Mouse (Mus musculus) CH12.LX (cell line): ENCODE results near the gene Ankrd36. TPM values are rescaled to one million over a fixed set of nuclear protein-coding genes. Genes with fewer than 3 reads are reported as not detected.

Experiments used
- DNase-seq: peaks from one replicate; pipeline ENCODE4 v3.0.0-alpha.2; 2013; ENCODE audit errors: extremely low read depth
- H3K27ac ChIP-seq: 2 replicates; pipeline ENCODE4 v1.5.1; 2012; ENCODE audit warnings: low read depth, mild to moderate bottlenecking, control low read depth, moderate library complexity; ENCODE audit not compliant: insufficient read depth
- H3K27me3 ChIP-seq: replicated peaks from 2 replicates; pipeline ENCODE3; 2012; ENCODE audit warnings: inconsistent platforms
- H3K36me3 ChIP-seq, 2 experiments: replicated peaks in 1 of 2; 2 replicates each; pipeline versions ENCODE3 to v1.6.1; 2012; ENCODE audit warnings: inconsistent platforms in 1 of 2, low read length in 1 of 2, mild to moderate bottlenecking in 1 of 2, mixed read lengths in 1 of 2, moderate library complexity in 1 of 2; ENCODE audit not compliant: control insufficient read depth in 1 of 2, insufficient read depth in 1 of 2
- H3K4me1 ChIP-seq, 2 experiments: 2 replicates each; pipeline ENCODE4 v1.6.1; 2012; ENCODE audit warnings: inconsistent platforms in 1 of 2, moderate library complexity in 1 of 2; ENCODE audit not compliant: insufficient read depth in 2 of 2, control insufficient read depth in 1 of 2
- H3K4me2 ChIP-seq: 2 replicates; pipeline ENCODE4 v1.6.1; 2012; ENCODE audit warnings: low read depth, mild to moderate bottlenecking, control low read depth; ENCODE audit not compliant: poor library complexity, insufficient read depth, severe bottlenecking
- H3K4me3 ChIP-seq, 3 experiments: fragments of 150-350 bp in 1 of 3; sonication (generic) in 1 of 3; replicated peaks in 1 of 3; 2 replicates each; pipeline versions ENCODE3 to v1.5.1; 2011 to 2012; ENCODE audit warnings: low read depth in 2 of 3, low read length in 2 of 3, mild to moderate bottlenecking in 2 of 3, moderate library complexity in 2 of 3, control low read depth in 1 of 3, improper control_type of control experiment in 1 of 3, inconsistent platforms in 1 of 3, mixed read lengths in 1 of 3; ENCODE audit not compliant: poor library complexity in 1 of 3
- H3K79me2 ChIP-seq: replicated peaks from 2 replicates; pipeline ENCODE4 v1.6.1; 2012; ENCODE audit warnings: mild to moderate bottlenecking, moderate library complexity; ENCODE audit not compliant: control insufficient read depth, poor library complexity, insufficient read depth, severe bottlenecking; ENCODE audit errors: extremely low read depth
- H3K9ac ChIP-seq: 2 replicates; pipeline ENCODE4 v1.6.1; 2012; ENCODE audit warnings: low read depth, mild to moderate bottlenecking, control low read depth, moderate library complexity; ENCODE audit not compliant: insufficient read depth
- H3K9me3 ChIP-seq: replicated peaks from 2 replicates; pipeline ENCODE3; 2012; ENCODE audit warnings: low read length, inconsistent platforms, mixed read lengths
- BHLHE40 ChIP-seq: IDR thresholded peaks from 2 replicates; pipeline ENCODE4 v1.6.1; 2011; ENCODE audit warnings: mild to moderate bottlenecking, low read depth, low read length, improper control_type of control experiment
- CHD1 ChIP-seq: IDR thresholded peaks from 2 replicates; pipeline ENCODE4 v1.6.1; 2012; ENCODE audit warnings: low read depth, low read length, improper control_type of control experiment, inconsistent platforms
- CHD2 ChIP-seq: IDR thresholded peaks from 2 replicates; pipeline ENCODE4 v1.6.1; 2011; ENCODE audit warnings: low read length, improper control_type of control experiment
- CTCF ChIP-seq, 2 experiments: IDR thresholded peaks in 1 of 2; conservative IDR thresholded peaks in 1 of 2; 2 replicates each; pipeline ENCODE4 v1.5.1; 2011 to 2012; ENCODE audit warnings: low read depth in 2 of 2, low read length in 2 of 2, improper control_type of control experiment in 1 of 2, inconsistent platforms in 1 of 2, mild to moderate bottlenecking in 1 of 2, moderate library complexity in 1 of 2
- E2F4 ChIP-seq: IDR thresholded peaks from 2 replicates; pipeline ENCODE4 v1.6.1; 2011; ENCODE audit warnings: low read depth, low read length, improper control_type of control experiment; ENCODE audit not compliant: insufficient replicate concordance
- EP300 ChIP-seq: IDR thresholded peaks from 2 replicates; pipeline ENCODE4 v1.6.1; 2011; ENCODE audit warnings: low read length, improper control_type of control experiment
- ETS1 ChIP-seq: conservative IDR thresholded peaks from 2 replicates; pipeline ENCODE4 v1.6.1; 2012; ENCODE audit warnings: low read depth, mild to moderate bottlenecking, inconsistent platforms, low read length, improper control_type of control experiment, moderate library complexity
- IRF4 ChIP-seq: IDR thresholded peaks from 2 replicates; pipeline ENCODE4 v1.6.1; 2014; ENCODE audit warnings: low read depth, mild to moderate bottlenecking, inconsistent platforms, low read length, improper control_type of control experiment
- JUN ChIP-seq: IDR thresholded peaks from 2 replicates; pipeline ENCODE4 v1.6.1; 2011; ENCODE audit warnings: low read depth, mild to moderate bottlenecking, low read length, improper control_type of control experiment, moderate library complexity; ENCODE audit not compliant: insufficient read depth
- KAT2A ChIP-seq: IDR thresholded peaks from 2 replicates; pipeline ENCODE4 v1.6.1; 2012; ENCODE audit warnings: low read length, improper control_type of control experiment, inconsistent platforms; ENCODE audit not compliant: insufficient replicate concordance
- MAX ChIP-seq: IDR thresholded peaks from 2 replicates; pipeline ENCODE4 v1.6.1; 2011; ENCODE audit warnings: low read length, improper control_type of control experiment
- MEF2A ChIP-seq: IDR thresholded peaks from 2 replicates; pipeline ENCODE4 v1.6.1; 2014; ENCODE audit warnings: low read depth, mild to moderate bottlenecking, inconsistent platforms, low read length, improper control_type of control experiment, borderline replicate concordance
- NRF1 ChIP-seq: IDR thresholded peaks from 2 replicates; pipeline ENCODE4 v1.6.1; 2014; ENCODE audit warnings: low read depth, mild to moderate bottlenecking, inconsistent platforms, low read length, improper control_type of control experiment, moderate library complexity
- PAX5 ChIP-seq: IDR thresholded peaks from 2 replicates; pipeline ENCODE4 v1.6.1; 2012; ENCODE audit warnings: low read length, inconsistent platforms, mixed read lengths
- POLR2AphosphoS2 ChIP-seq: IDR thresholded peaks from 2 replicates; pipeline ENCODE4 v1.6.1; 2011; ENCODE audit warnings: low read depth, low read length, improper control_type of control experiment
- RAD21 ChIP-seq: IDR thresholded peaks from 2 replicates; pipeline ENCODE4 v1.6.1; 2011; ENCODE audit warnings: low read depth, mild to moderate bottlenecking, low read length, improper control_type of control experiment, moderate library complexity
- RCOR1 ChIP-seq: conservative IDR thresholded peaks from 2 replicates; pipeline ENCODE4 v1.6.1; 2012; ENCODE audit warnings: low read depth, mild to moderate bottlenecking, inconsistent platforms, low read length, improper control_type of control experiment
- SIN3A ChIP-seq: IDR thresholded peaks from 2 replicates; pipeline ENCODE4 v1.6.1; 2012; ENCODE audit warnings: low read length, improper control_type of control experiment, inconsistent platforms
- TCF12 ChIP-seq: IDR thresholded peaks from 2 replicates; pipeline ENCODE4 v1.6.1; 2014; ENCODE audit warnings: low read depth, mild to moderate bottlenecking, inconsistent platforms, low read length, improper control_type of control experiment
- USF1 ChIP-seq: IDR thresholded peaks from 2 replicates; pipeline ENCODE4 v1.6.1; 2014; ENCODE audit warnings: low read depth, mild to moderate bottlenecking, inconsistent platforms, low read length, improper control_type of control experiment
- USF2 ChIP-seq: conservative IDR thresholded peaks from 2 replicates; pipeline ENCODE4 v1.6.1; 2011; ENCODE audit warnings: low read depth, low read length, improper control_type of control experiment
- ZKSCAN1 ChIP-seq: IDR thresholded peaks from 2 replicates; pipeline ENCODE4 v1.6.1; 2012; ENCODE audit warnings: low read depth, inconsistent platforms, low read length, improper control_type of control experiment, borderline replicate concordance
- ZMIZ1 ChIP-seq: IDR thresholded peaks from 2 replicates; pipeline ENCODE4 v1.6.1; 2012; ENCODE audit warnings: low read depth, mild to moderate bottlenecking, inconsistent platforms, low read length, improper control_type of control experiment
- ZNF384 ChIP-seq: IDR thresholded peaks from 2 replicates; pipeline ENCODE4 v1.6.1; 2012; ENCODE audit warnings: low read depth, low read length, improper control_type of control experiment, inconsistent platforms
- dilution Hi-C: fragments of 300-500 bp; cut with MboI; formaldehyde crosslinking; loops from 2 replicates; pipeline ENCODE4 v1.14.3; 2020; ENCODE audit warnings: low sequenced_read_pairs; ENCODE audit not compliant: extremely low pct_unique_long_range_greater_than_20kb, extremely low pct_ligation_motif_present
- in situ Hi-C: fragments of 300-500 bp; cut with MboI; formaldehyde crosslinking; loops from 3 replicates; pipeline ENCODE4 v1.14.3; 2019; ENCODE audit warnings: low sequenced_read_pairs, low pct_ligation_motif_present, low pct_unique_long_range_greater_than_20kb, mixed read lengths
- polyA plus RNA-seq: library from polyadenylated mRNA; unstranded; fragments of >175 nt; gene quantifications from 2 replicates; pipeline ENCODE4 v1.2.1, GENCODE M21; 2012; ENCODE audit warnings: low read depth; ENCODE audit not compliant: insufficient read length
- total RNA-seq, 2 experiments: library from RNA; depleted of rRNA; stranded (reverse); fragments of 300-350 nt in 1 of 2; fragments of >200 nt in 1 of 2; gene quantifications; 2 replicates each; pipeline ENCODE4 v1.2.3; 2012 to 2014

Ankrd36 gene
- total and polyA plus RNA-seq, 3 experiments, result not detected

DNA sequence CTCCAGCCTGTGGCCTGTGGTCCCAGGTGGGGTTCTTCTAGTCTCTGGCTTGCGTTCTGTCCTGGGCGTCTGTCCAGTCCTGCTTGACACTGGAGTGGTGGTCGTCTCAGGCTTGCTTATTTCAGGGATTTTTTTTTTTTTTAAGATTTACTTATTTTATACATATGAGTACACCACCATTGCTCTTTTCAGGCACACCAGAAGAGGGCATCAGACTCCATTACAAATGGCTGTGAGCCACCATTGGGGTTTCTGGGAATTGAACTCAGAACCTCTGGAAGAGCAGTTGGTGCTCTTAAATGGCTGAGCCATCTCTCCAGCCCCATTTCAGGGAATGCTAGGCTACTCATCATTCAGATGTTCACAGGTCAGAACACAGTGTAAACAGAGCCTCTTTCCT is 9.2 kb upstream of the Ankrd36 start:
- dilution Hi-C loops, result no loop called here
- TF ChIP-seq PAX5 (no peak), ZNF384 (0 out of 2 replicates have a peak, but pooled peaks have one; percentile 23), RAD21 (peak; percentile 17), EP300 (no peak), CTCF (conservative IDR thresholded peaks at IDR 0.05 in 1 of 2, IDR thresholded peaks at IDR 0.05 in 1 of 2; ENCODE audit: low read depth in 2 of 2, low read length in 2 of 2) (peak in 1 of 2 experiments; percentile 34; a peak in 1 of 4 replicates)
- Histone ChIP-seq H3K79me2 (no peaks in the 10 kb centered on the region), H3K27ac (no peak overlapping the region), H3K4me3 (no peak overlapping the region), H3K27me3 (peaks cover 4% of the 10 kb centered on the region), H3K9ac (no peak overlapping the region), H3K4me2 (no peak overlapping the region), H3K36me3 (no peaks in the 10 kb centered on the region), H3K9me3 (no peaks in the 10 kb centered on the region), H3K4me1 (peaks cover 0 to under 1% of the 10 kb centered on the region in 2 experiments; a peak in 1 of 4 replicates)
- in situ Hi-C loops, result loop anchor here (10.0 kb wide), 1 partner anchor 75 kb away; no protein-coding TSS in a partner anchor
- DNase-seq, result no peak

DNA sequence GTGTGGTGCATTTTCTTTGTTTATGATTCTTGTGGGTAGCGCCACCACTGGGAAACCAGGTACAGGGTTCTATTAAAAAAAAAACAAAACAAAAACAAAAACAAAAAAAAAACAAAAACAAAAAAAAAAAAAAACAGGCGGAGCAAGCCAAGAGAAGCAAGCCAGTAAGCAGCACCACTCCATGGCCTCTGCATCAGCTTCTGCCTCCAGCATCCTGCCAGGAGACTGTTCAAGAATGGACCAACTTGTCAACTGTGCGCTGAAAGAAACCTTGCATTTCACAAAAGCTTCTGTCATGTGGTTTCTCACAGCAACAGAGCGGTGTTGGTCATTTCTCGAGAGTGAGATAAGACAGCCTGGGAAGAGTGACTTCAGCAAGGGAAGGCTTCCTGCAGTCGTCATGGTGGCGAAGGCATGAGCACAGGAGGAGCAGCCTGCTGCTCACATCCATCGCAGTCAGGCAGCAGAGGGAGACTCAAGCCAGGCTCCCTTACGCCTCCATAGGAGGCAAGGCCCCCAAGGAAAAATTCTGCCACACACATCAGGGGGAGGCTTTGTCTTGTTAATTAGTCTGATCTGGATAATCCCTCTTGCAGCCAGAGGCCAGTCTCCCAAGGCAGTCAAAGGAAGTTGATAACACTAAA is 6.7 kb upstream of the Ankrd36 start:
- Histone ChIP-seq H3K27me3 (peaks cover 4% of the 10 kb centered on the region), H3K27ac (no peak overlapping the region), H3K4me1 (peaks cover 0 to 15% of the 10 kb centered on the region in 2 experiments; a peak in 2 of 4 replicates), H3K9ac (no peak overlapping the region), H3K4me2 (no peak overlapping the region), H3K79me2 (no peaks in the 10 kb centered on the region), H3K4me3 (no peak overlapping the region), H3K36me3 (no peaks in the 10 kb centered on the region), H3K9me3 (peaks cover 4% of the 10 kb centered on the region)
- in situ Hi-C loops (loop anchor here (10.0 kb wide), 1 partner anchor 72 kb away; no protein-coding TSS in a partner anchor), dilution Hi-C loops (no loop called here)
- DNase-seq, result no peak
- TF ChIP-seq EP300 (no peak), CHD2 (no peak), USF2 (no peak), RAD21 (no peak), MEF2A (no peak), RCOR1 (no peak), SIN3A (no peak)

DNA sequence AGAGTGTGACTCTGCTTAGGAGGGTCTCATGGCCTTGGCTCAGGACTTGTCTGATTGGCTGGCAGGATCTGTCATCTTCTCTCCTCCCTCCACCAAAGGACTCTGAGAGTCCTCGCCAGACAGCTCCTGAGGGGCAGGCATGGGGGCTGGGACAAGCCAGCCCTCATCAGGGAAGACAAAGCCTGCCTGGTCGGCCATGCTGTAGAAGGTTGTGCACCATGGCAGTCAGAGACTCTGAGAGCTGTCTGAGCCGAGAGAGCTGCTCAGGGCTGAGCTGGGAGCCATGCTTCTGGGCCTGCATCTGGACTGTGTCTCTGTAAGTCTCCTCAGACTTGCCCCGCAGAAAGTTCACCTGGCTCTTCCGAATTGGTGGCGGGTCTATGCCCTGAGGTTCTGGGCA is 5.6 kb upstream of the Ankrd36 start:
- no peak overlapping the region for H3K9ac ChIP-seq
- no peak overlapping the region for H3K4me2 ChIP-seq
- peaks cover 6% of the 10 kb centered on the region for H3K9me3 ChIP-seq
- no peaks in the 10 kb centered on the region for H3K36me3 ChIP-seq
- H3K27me3 ChIP-seq, result peaks cover 4% of the 10 kb centered on the region
- TF ChIP-seq NRF1 (no peak), CTCF (conservative IDR thresholded peaks at IDR 0.05 in 1 of 2, IDR thresholded peaks at IDR 0.05 in 1 of 2; ENCODE audit: low read depth in 2 of 2, low read length in 2 of 2) (no peak), IRF4 (no peak), BHLHE40 (no peak), JUN (no peak), ZKSCAN1 (no peak), SIN3A (no peak), PAX5 (no peak), TCF12 (no peak), EP300 (no peak), MAX (no peak), ETS1 (no peak), USF1 (no peak), POLR2AphosphoS2 (no peak), KAT2A (no peak), CHD1 (no peak), E2F4 (no peak), ZMIZ1 (no peak), ZNF384 (no peak)
- in situ Hi-C loops, result loop anchor here (10.0 kb wide), 1 partner anchor 71 kb away; no protein-coding TSS in a partner anchor
- dilution Hi-C loops, result no loop called here
- peaks cover 0 to 15% of the 10 kb centered on the region in 2 experiments; a peak in 2 of 4 replicates for H3K4me1 ChIP-seq
- no peak for DNase-seq
- no peaks in the 10 kb centered on the region for H3K79me2 ChIP-seq
- H3K27ac ChIP-seq, result no peak overlapping the region
- no peak overlapping the region for H3K4me3 ChIP-seq
